Mouse (Mus musculus) C2C12 (cell line): Measurements from ENCODE around the gene AC134908.4. TPM values are rescaled to one million over a fixed set of nuclear protein-coding genes. Genes with fewer than 3 reads are reported as not detected.
A peak's percentile ranks its signal among the peaks of the same experiment; 100 is the strongest.

Experiments used
- H3K27me3 ChIP-seq: one replicate; pipeline ENCODE4 v1.6.1; 2011; ENCODE audit not compliant: control insufficient read depth, insufficient read depth, insufficient read length
- H3K36me3 ChIP-seq: one replicate; pipeline ENCODE4 v1.6.1; 2011; ENCODE audit not compliant: control insufficient read depth, insufficient read depth
- H3K4me3 ChIP-seq: one replicate; pipeline ENCODE4 v1.5.1; 2011; ENCODE audit warnings: mild to moderate bottlenecking, control low read depth; ENCODE audit not compliant: poor library complexity, insufficient read depth, severe bottlenecking
- H3K79me2 ChIP-seq: one replicate; pipeline ENCODE4 v1.6.1; 2011; ENCODE audit not compliant: control insufficient read depth, insufficient read depth
- H3K79me3 ChIP-seq: one replicate; pipeline ENCODE4 v1.6.1; 2011; ENCODE audit warnings: low read depth, control low read depth
- H3ac ChIP-seq: one replicate; pipeline ENCODE3; 2011; ENCODE audit warnings: low read depth; ENCODE audit not compliant: control insufficient read depth, insufficient read length
- CEBPB ChIP-seq: IDR thresholded peaks from one replicate; pipeline ENCODE4 v1.6.1; 2011; ENCODE audit warnings: low read depth, mild to moderate bottlenecking, control low read depth, moderate library complexity
- CTCF ChIP-seq: IDR thresholded peaks from one replicate; pipeline ENCODE4 v1.5.1; 2011; ENCODE audit not compliant: control insufficient read depth, insufficient read depth, insufficient read length
- FOSL1 ChIP-seq: IDR thresholded peaks from one replicate; pipeline ENCODE4 v1.8.0; 2011; ENCODE audit warnings: mild to moderate bottlenecking, low read length; ENCODE audit not compliant: poor library complexity, insufficient read depth, severe bottlenecking
- MAX ChIP-seq: IDR thresholded peaks from one replicate; pipeline ENCODE4 v1.6.1; 2011; ENCODE audit warnings: mild to moderate bottlenecking, control low read depth
- MYOD1 ChIP-seq: IDR thresholded peaks from one replicate; pipeline ENCODE4 v1.6.1; 2011; ENCODE audit warnings: low read depth; ENCODE audit not compliant: control insufficient read depth, insufficient read length
- MYOG ChIP-seq: IDR thresholded peaks from one replicate; pipeline ENCODE4 v1.6.1; 2011; ENCODE audit not compliant: control insufficient read depth, insufficient read length; ENCODE audit errors: extremely low read depth
- USF1 ChIP-seq: IDR thresholded peaks from one replicate; pipeline ENCODE4 v1.6.1; 2011; ENCODE audit warnings: low read depth, mild to moderate bottlenecking, control low read depth, moderate library complexity
- polyA plus RNA-seq: library from polyadenylated mRNA; unstranded; fragments of >200 nt; fragmentation: generic; extraction: Trizol; gene quantifications from one replicate; pipeline ENCODE4 v1.2.1, GENCODE M21; 2012; ENCODE audit warnings: missing spikeins

Gene AC134908.4
- polyA plus RNA-seq, 1 experiment = not detected

- H3K79me2 ChIP-seq = no peaks in the 10 kb centered on the region
- H3K4me3 ChIP-seq = no peak overlapping the region
- no peak overlapping the region for H3ac ChIP-seq
- H3K27me3 ChIP-seq = no peaks in the 10 kb centered on the region
- H3K79me3 ChIP-seq = no peaks in the 10 kb centered on the region
- no peaks in the 10 kb centered on the region for H3K36me3 ChIP-seq
- TF ChIP-seq USF1 = no peak
- TF ChIP-seq MAX = no peak
- no peak for TF ChIP-seq MYOG
- no peak for TF ChIP-seq CEBPB
- TF ChIP-seq FOSL1 = no peak
- TF ChIP-seq CTCF = no peak
- no peak for TF ChIP-seq MYOD1
Observed at GRCm38 (mm10) chr17:25761561-25761970, 33.9 kb downstream of the AC134908.4 start.

DNA sequence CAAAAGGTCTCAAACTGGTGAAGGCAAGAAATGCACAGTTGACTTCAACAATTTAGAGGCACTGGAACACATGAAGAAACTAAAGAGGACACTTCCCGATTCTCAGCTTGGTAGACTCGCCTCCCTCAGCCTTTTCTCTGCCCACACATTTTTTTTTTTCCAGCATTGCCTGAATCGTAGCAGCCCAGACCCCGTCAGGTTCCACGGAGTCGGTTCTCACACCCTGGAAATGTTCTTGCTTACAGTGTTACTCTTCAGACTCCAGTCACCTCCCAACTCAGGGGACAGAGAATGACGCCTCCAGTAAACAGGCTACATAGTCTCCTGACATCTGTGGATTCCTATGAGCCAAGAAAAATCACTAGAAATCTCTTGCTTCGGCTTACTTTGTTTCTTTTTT, 35.3 kb downstream of the AC134908.4 start:
- Histone ChIP-seq H3K27me3 (no peaks in the 10 kb centered on the region), H3K36me3 (no peaks in the 10 kb centered on the region), H3K79me3 (no peaks in the 10 kb centered on the region), H3K79me2 (no peaks in the 10 kb centered on the region), H3ac (no peak overlapping the region), H3K4me3 (no peak overlapping the region)
- TF ChIP-seq MAX (no peak), CTCF (no peak), CEBPB (no peak), MYOG (no peak)

DNA sequence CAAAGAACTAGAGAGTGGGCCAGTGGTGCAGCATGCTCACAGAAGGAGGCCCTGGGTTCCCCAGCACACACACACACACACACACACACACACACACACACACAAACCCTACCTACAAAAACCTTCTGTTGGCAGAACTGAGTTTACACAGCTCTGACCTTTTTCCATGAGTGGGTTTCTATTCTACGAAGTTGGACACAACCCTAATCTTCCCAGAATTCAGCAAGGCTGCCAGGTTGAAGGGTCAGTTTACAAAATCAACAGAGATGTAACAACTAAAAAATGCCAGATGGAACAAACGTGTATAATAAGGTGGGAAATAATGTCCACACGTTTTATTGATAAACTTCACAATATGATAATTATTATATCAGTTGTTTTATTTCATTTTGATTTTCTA, 37.8 kb downstream of the AC134908.4 start:
- no peak overlapping the region for H3ac ChIP-seq
- no peak overlapping the region for H3K4me3 ChIP-seq
- no peaks in the 10 kb centered on the region for H3K36me3 ChIP-seq
- H3K27me3 ChIP-seq = no peaks in the 10 kb centered on the region
- H3K79me2 ChIP-seq = peaks cover 12% of the 10 kb centered on the region
- no peak for TF ChIP-seq MYOD1
- no peak for TF ChIP-seq CEBPB
- TF ChIP-seq MAX = peak; percentile 19
- TF ChIP-seq MYOG = no peak
- no peak for TF ChIP-seq CTCF
- H3K79me3 ChIP-seq = peaks cover 2% of the 10 kb centered on the region

- peaks cover 2% of the 10 kb centered on the region for H3K79me3 ChIP-seq
- peaks cover 19% of the 10 kb centered on the region for H3K79me2 ChIP-seq
- no peak overlapping the region for H3K4me3 ChIP-seq
- no peaks in the 10 kb centered on the region for H3K36me3 ChIP-seq
- no peaks in the 10 kb centered on the region for H3K27me3 ChIP-seq
- H3ac ChIP-seq = no peak overlapping the region
- peak; percentile 66 for TF ChIP-seq USF1
- TF ChIP-seq CTCF = no peak
- peak; percentile 71 for TF ChIP-seq FOSL1
- peak; percentile 11 for TF ChIP-seq CEBPB
Observed at GRCm38 (mm10) chr17:25756378-25757242, 38.8 kb downstream of the AC134908.4 start.

DNA sequence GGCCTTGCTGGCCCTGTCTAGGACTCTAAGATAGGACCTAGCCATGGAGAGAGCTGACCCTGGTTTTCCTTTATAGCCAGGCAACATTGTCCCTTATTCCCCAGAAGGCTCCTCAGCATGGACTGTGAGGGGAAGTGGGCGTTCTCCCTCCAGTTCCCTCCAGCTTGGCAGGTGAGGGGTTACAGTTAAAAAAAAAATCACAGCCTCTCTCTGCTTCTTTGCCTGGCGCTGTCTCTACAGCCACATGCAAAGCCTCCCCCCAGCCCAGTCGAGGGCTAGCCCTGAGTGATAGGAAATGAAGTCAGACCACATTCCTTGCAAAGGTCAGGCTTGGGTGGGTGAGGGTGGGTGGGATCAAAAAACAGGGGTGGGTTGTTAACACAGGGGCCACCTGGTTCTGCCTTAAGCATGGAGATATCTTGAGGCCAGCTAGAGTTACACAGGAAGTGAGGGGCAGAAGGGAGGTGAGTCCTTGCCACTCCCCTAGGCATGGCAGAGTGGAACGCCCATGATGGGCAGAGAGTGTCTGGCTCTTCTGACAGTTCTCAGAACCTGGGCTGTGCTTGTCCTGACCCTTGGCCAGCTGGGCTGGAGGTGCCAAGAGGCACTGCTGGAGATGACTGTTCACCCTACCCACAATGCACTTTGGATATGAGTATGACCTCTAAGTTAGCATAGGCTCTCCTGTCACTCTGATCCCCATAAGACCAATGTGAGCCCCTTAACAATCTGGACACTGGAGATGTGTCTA, 39.7 kb downstream of the AC134908.4 start:
- peaks cover 2% of the 10 kb centered on the region for H3K79me3 ChIP-seq
- no peak for TF ChIP-seq CEBPB
- no peak for TF ChIP-seq MYOG
- no peak for TF ChIP-seq FOSL1
- no peak for TF ChIP-seq MYOD1
- no peaks in the 10 kb centered on the region for H3K27me3 ChIP-seq
- H3ac ChIP-seq = no peak overlapping the region
- H3K36me3 ChIP-seq = no peaks in the 10 kb centered on the region
- no peak overlapping the region for H3K4me3 ChIP-seq
- H3K79me2 ChIP-seq = peaks cover 19% of the 10 kb centered on the region
